Mouse (Mus musculus) adrenal gland, postnatal 4 days (tissue): Measurements from ENCODE around the gene Ccdc188. TPM values are rescaled to one million over a fixed set of nuclear protein-coding genes. Genes with fewer than 3 reads are reported as not detected.

Experiments
- total RNA-seq, 2 experiments: library from RNA; stranded (reverse); gene quantifications; 2 replicates each; pipeline ENCODE4 v1.2.3; 2021

Gene Ccdc188
- total RNA-seq, 2 experiments from 2014 or later: not detected

Other genes with a start within 250 kb of the Ccdc188 start
- not detected for gene Vpreb2, start 237.5 kb upstream of the Ccdc188 start, total RNA-seq
- gene Dgcr6, start 165.0 kb upstream of the Ccdc188 start, total RNA-seq: 10 to 100 TPM; 52.6 to 57.4 TPM
- gene Prodh, start 127.7 kb upstream of the Ccdc188 start, total RNA-seq: 10 to 100 TPM; 13.8 to 19.0 TPM
- under 1 TPM; 0.98 to 0.99 TPM for gene Rtn4r, start 90.2 kb upstream of the Ccdc188 start, total RNA-seq
- gene Zdhhc8, start 17.3 kb downstream of the Ccdc188 start, total RNA-seq: 10 to 100 TPM; 26.7 to 27.0 TPM
- gene Trmt2a, start 30.8 kb downstream of the Ccdc188 start, total RNA-seq: 10 to 100 TPM; 55.7 to 58.8 TPM
- 100 to 1,000 TPM; 167 to 187 TPM for gene Ranbp1, start 30.9 kb downstream of the Ccdc188 start, total RNA-seq
- gene Gm49776, start 40.4 kb downstream of the Ccdc188 start, total RNA-seq: not detected
- gene Dgcr8, start 71.4 kb downstream of the Ccdc188 start, total RNA-seq: 10 to 100 TPM; 49.7 to 58.4 TPM
- 10 to 100 TPM; 42.3 to 45.5 TPM for gene Tango2, start 130.2 kb downstream of the Ccdc188 start, total RNA-seq
- gene Arvcf, start 130.3 kb downstream of the Ccdc188 start, total RNA-seq: 10 to 100 TPM; 56.9 to 59.4 TPM
- 10 to 100 TPM; 60.2 to 67.6 TPM for gene Txnrd2, start 208.5 kb downstream of the Ccdc188 start, total RNA-seq
- gene Comt, start 209.0 kb downstream of the Ccdc188 start, total RNA-seq: 100 to 1,000 TPM in 1 of 2 experiments, 10 to 100 TPM in 1; 99.0 to 129 TPM